Mouse (Mus musculus): ENCODE measurements around the gene Tbck. TPM values are rescaled to one million over a fixed set of nuclear protein-coding genes. Genes with fewer than 3 reads are reported as not detected.

The Tbck gene
- polyA plus RNA-seq (2012; rRNA removed), result 10.9 and 11.1 TPM in 2 replicates

GRCm38 (mm10) chr3:132683447-132684230 lies at the start of gene Tbck:
TSS of gene Tbck (plus strand) at chr3:132684144.
- H3K4me3 ChIP-seq (ENCODE audit: insufficient read depth, low read length), result peak within 1 kb of the TSS; percentile 88
- H3K27ac ChIP-seq (ENCODE audit: insufficient read depth, low read length), result peak within 1 kb of the TSS; percentile 99
- TF ChIP-seq POLR2A (IDR thresholded peaks at IDR 0.05; ENCODE audit: extremely low read depth, insufficient read depth, low read length) (peak; percentile 61), CTCF (IDR thresholded peaks at IDR 0.05; ENCODE audit: extremely low read depth, insufficient read depth, low read length) (no peak)
- H3K4me1 ChIP-seq (ENCODE audit: control insufficient read depth, insufficient read depth, low read length), result peaks cover 2% of the 10 kb centered on the region

DNA sequence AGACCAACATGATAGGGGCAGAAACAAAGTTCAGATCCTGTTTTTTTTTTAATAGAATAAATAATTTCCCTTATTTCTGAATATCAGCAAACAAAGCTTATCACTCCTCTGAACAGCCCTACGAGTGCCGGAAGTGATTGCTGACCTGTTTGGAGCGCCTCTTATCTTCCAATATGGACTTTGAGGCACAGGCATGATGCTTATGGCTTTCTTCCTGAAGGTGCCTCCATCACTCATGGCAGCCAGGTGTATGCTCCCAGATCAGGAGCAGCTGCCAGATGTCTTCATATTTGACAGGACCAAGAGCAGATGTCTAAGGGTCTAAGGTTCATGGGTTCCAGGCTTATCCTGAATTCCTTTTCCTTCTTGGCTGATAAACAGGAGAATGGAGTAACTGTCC lies 46.9 kb upstream of the Tbck start:
- Histone ChIP-seq H3K4me3 (ENCODE audit: insufficient read depth, low read length) (no peak overlapping the region), H3K27ac (ENCODE audit: insufficient read depth, low read length) (no peak overlapping the region), H3K4me1 (ENCODE audit: control insufficient read depth, insufficient read depth, low read length) (no peaks in the 10 kb centered on the region)
- TF ChIP-seq CTCF (IDR thresholded peaks at IDR 0.05; ENCODE audit: extremely low read depth, insufficient read depth, low read length) (no peak), POLR2A (IDR thresholded peaks at IDR 0.05; ENCODE audit: extremely low read depth, insufficient read depth, low read length) (no peak)

DNA sequence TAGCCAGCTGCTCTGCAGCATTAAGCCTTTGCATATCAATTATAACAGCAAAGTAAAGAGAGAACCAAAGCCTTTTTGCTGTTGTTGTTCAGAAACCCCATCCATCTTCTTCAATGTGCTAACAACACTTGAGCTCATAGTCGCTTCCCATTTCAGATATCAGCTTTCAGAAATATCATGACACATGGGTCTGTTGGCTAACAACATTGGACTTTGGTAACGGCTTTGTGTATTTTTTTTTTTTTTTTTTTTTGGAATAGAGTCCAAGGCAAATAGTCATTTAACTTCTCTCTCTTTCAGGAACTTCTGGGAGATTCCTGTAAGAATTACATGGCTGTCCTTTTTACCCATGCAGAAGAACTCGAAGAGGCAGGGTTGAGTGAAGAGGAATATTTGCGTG lies 39.9 kb upstream of the Tbck start:
- H3K4me1 ChIP-seq (ENCODE audit: control insufficient read depth, insufficient read depth, low read length), result no peaks in the 10 kb centered on the region
- H3K27ac ChIP-seq (ENCODE audit: insufficient read depth, low read length), result no peak overlapping the region
- no peak overlapping the region for H3K4me3 ChIP-seq (ENCODE audit: insufficient read depth, low read length)
- TF ChIP-seq CTCF (IDR thresholded peaks at IDR 0.05; ENCODE audit: extremely low read depth, insufficient read depth, low read length), result no peak
- TF ChIP-seq POLR2A (IDR thresholded peaks at IDR 0.05; ENCODE audit: extremely low read depth, insufficient read depth, low read length), result no peak

- TF ChIP-seq POLR2A (IDR thresholded peaks at IDR 0.05; ENCODE audit: extremely low read depth, insufficient read depth, low read length), result no peak
- no peak for TF ChIP-seq CTCF (IDR thresholded peaks at IDR 0.05; ENCODE audit: extremely low read depth, insufficient read depth, low read length)
- no peak overlapping the region for H3K4me3 ChIP-seq (ENCODE audit: insufficient read depth, low read length)
- no peaks in the 10 kb centered on the region for H3K4me1 ChIP-seq (ENCODE audit: control insufficient read depth, insufficient read depth, low read length)
- H3K27ac ChIP-seq (ENCODE audit: insufficient read depth, low read length), result no peak overlapping the region
Measured at GRCm38 (mm10) chr3:132646814-132647213, 37.1 kb upstream of the Tbck start.

- TF ChIP-seq CTCF (IDR thresholded peaks at IDR 0.05; ENCODE audit: extremely low read depth, insufficient read depth, low read length) (no peak), POLR2A (IDR thresholded peaks at IDR 0.05; ENCODE audit: extremely low read depth, insufficient read depth, low read length) (no peak)
- Histone ChIP-seq H3K4me3 (ENCODE audit: insufficient read depth, low read length) (no peak overlapping the region), H3K4me1 (ENCODE audit: control insufficient read depth, insufficient read depth, low read length) (no peaks in the 10 kb centered on the region), H3K27ac (ENCODE audit: insufficient read depth, low read length) (no peak overlapping the region)
Measured at GRCm38 (mm10) chr3:132649368-132649767, 34.6 kb upstream of the Tbck start.

- Histone ChIP-seq H3K4me1 (ENCODE audit: control insufficient read depth, insufficient read depth, low read length) (no peaks in the 10 kb centered on the region), H3K27ac (ENCODE audit: insufficient read depth, low read length) (no peak overlapping the region), H3K4me3 (ENCODE audit: insufficient read depth, low read length) (no peak overlapping the region)
- TF ChIP-seq POLR2A (IDR thresholded peaks at IDR 0.05; ENCODE audit: extremely low read depth, insufficient read depth, low read length), result no peak
- no peak for TF ChIP-seq CTCF (IDR thresholded peaks at IDR 0.05; ENCODE audit: extremely low read depth, insufficient read depth, low read length)
Measured at GRCm38 (mm10) chr3:132650191-132650590, 33.8 kb upstream of the Tbck start.

DNA sequence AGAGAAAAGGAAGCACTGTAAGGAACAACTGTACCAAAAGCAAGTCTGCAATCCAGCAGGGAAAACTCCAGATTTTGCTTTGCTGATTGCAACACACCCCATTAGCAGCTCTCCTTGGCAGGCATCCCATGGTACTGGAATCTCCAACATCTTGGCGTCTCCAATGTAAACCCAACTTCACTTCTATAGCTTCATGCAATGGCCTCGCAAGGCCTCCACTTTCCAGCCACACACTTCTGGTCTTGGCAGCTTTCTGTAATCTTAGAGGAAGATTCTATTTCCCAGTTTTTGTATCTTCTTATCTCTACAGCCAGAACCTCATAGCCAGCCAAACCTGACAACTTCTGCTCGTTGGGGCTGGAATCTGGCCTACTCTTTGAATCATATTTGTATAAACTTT lies 32.2 kb upstream of the Tbck start:
- Histone ChIP-seq H3K4me1 (ENCODE audit: control insufficient read depth, insufficient read depth, low read length) (no peaks in the 10 kb centered on the region), H3K4me3 (ENCODE audit: insufficient read depth, low read length) (no peak overlapping the region), H3K27ac (ENCODE audit: insufficient read depth, low read length) (no peak overlapping the region)
- no peak for TF ChIP-seq CTCF (IDR thresholded peaks at IDR 0.05; ENCODE audit: extremely low read depth, insufficient read depth, low read length)
- TF ChIP-seq POLR2A (IDR thresholded peaks at IDR 0.05; ENCODE audit: extremely low read depth, insufficient read depth, low read length), result no peak

- TF ChIP-seq CTCF (IDR thresholded peaks at IDR 0.05; ENCODE audit: extremely low read depth, insufficient read depth, low read length), result no peak
- Histone ChIP-seq H3K27ac (ENCODE audit: insufficient read depth, low read length) (no peak overlapping the region), H3K4me3 (ENCODE audit: insufficient read depth, low read length) (no peak overlapping the region), H3K4me1 (ENCODE audit: control insufficient read depth, insufficient read depth, low read length) (no peaks in the 10 kb centered on the region)
Measured at GRCm38 (mm10) chr3:132653959-132654358, 30.0 kb upstream of the Tbck start.

GRCm38 (mm10) chr3:132655955-132656354 lies 28.0 kb upstream of the Tbck start:
- Histone ChIP-seq H3K27ac (ENCODE audit: insufficient read depth, low read length) (no peak overlapping the region), H3K4me1 (ENCODE audit: control insufficient read depth, insufficient read depth, low read length) (no peaks in the 10 kb centered on the region), H3K4me3 (ENCODE audit: insufficient read depth, low read length) (no peak overlapping the region)
- TF ChIP-seq CTCF (IDR thresholded peaks at IDR 0.05; ENCODE audit: extremely low read depth, insufficient read depth, low read length) (no peak), POLR2A (IDR thresholded peaks at IDR 0.05; ENCODE audit: extremely low read depth, insufficient read depth, low read length) (no peak)

- Histone ChIP-seq H3K27ac (ENCODE audit: insufficient read depth, low read length) (no peak overlapping the region), H3K4me3 (ENCODE audit: insufficient read depth, low read length) (no peak overlapping the region), H3K4me1 (ENCODE audit: control insufficient read depth, insufficient read depth, low read length) (no peaks in the 10 kb centered on the region)
- TF ChIP-seq POLR2A (IDR thresholded peaks at IDR 0.05; ENCODE audit: extremely low read depth, insufficient read depth, low read length), result no peak
- TF ChIP-seq CTCF (IDR thresholded peaks at IDR 0.05; ENCODE audit: extremely low read depth, insufficient read depth, low read length), result no peak
Measured at GRCm38 (mm10) chr3:132677494-132677893, 6.5 kb upstream of the Tbck start.

Data from cortical plate, adult 2 months (tissue).